Mouse (Mus musculus) adrenal gland, postnatal 14 days (tissue): ENCODE results near the gene Pla2g4b. TPM values are rescaled to one million over a fixed set of nuclear protein-coding genes. Genes with fewer than 3 reads are reported as not detected.
A peak's percentile ranks its signal among the peaks of the same experiment; 100 is the strongest.

Source experiments
- DNase-seq: peaks from one replicate; pipeline ENCODE4 v3.0.0; 2021; ENCODE audit warnings: mixed read lengths
- total RNA-seq: library from RNA; stranded (reverse); gene quantifications from 2 replicates; pipeline ENCODE4 v1.2.3, GENCODE M21; 2021

The Pla2g4b gene
- total RNA-seq, 1 experiment from 2014 or later: 2.9 TPM

GRCm38 (mm10) chr2:120015882-120016281, 17.3 kb upstream of the Pla2g4b start:
- DNase-seq: no peak

- no peak for DNase-seq
These were observed 15.6 kb upstream of the Pla2g4b start for GRCm38 (mm10) chr2:120017599-120017998.

- DNase-seq: peak; percentile 92
These were observed 8.9 kb upstream of the Pla2g4b start for GRCm38 (mm10) chr2:120024337-120024736.

GRCm38 (mm10) chr2:120026984-120027949, 6.0 kb upstream of the Pla2g4b start, which contains the start of the genes Jmjd7 and Gm28042:
Gene Jmjd7, plus strand, starts transcription at chr2:120027483.
Gene Gm28042, plus strand, starts transcription at chr2:120027493.
- peak; percentile 98 for DNase-seq

GRCm38 (mm10) chr2:120027950-120028331, 5.3 kb upstream of the Pla2g4b start:
- DNase-seq: no peak

DNA sequence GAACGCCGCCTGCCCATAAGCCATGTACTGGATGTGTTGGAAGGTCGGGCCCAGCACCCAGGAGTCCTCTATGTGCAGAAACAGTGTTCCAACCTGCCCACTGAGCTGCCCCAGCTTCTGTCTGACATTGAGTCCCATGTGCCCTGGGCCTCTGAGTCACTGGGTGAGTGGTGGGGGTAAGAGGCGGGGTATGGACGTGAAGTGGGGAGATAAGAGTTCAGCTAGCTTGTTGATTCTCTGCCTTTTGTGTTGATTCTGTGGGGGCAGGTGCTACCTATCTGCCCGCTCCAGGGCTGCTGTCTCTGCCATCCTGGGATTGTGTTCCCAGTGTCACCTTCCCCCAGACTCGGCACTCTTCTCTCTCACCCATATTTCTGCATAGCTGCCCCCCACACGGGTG, 2.8 kb upstream of the Pla2g4b start:
- no peak for DNase-seq

GRCm38 (mm10) chr2:120033726-120034125, 509 bp downstream of the Pla2g4b start:
- no peak for DNase-seq

- no peak for DNase-seq
These were observed 4.5 kb downstream of the Pla2g4b start for GRCm38 (mm10) chr2:120037744-120038143.

DNA sequence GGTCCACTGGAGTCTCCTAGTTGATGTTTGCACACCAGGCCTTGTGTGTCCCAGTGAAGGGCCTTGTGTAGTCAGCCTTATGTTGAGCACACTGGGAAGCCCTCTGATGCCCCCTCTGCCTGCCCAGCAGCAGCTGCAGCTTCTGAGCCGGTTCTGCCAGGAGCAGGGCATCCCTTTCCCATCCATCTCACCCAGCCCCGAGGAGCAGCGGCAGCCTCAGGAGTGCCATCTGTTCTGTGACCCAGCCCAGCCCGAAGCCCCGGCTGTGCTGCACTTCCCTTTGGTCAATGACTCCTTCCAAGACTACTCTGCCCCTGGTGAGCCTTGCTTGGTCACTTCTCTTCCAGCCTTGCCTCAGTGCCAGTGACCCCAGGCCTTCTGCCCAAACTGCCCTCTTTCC, 7.8 kb downstream of the Pla2g4b start:
- DNase-seq: no peak

GRCm38 (mm10) chr2:120044101-120044603, 10.9 kb downstream of the Pla2g4b start:
- peak; percentile 19 for DNase-seq

DNA sequence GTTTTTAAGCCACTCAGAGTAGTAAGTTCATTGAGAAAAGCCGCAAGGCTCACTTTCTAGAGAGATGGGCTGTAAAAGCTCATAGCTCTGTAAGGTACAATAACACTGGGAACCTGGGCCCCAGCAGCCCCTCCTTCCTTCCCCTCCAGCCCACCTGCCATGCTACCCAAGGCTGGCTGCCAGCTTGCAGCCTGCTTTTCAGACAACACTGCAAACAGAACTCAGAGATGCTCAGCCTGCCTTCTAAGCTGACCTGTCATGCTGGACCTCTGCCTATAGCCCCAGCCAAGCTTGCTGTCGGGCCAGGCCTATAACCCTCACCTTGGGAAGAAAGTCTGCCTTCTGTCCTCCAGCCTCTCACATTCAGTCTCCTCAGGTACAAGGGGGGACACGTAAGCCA, 11.5 kb downstream of the Pla2g4b start:
- DNase-seq: no peak

DNA sequence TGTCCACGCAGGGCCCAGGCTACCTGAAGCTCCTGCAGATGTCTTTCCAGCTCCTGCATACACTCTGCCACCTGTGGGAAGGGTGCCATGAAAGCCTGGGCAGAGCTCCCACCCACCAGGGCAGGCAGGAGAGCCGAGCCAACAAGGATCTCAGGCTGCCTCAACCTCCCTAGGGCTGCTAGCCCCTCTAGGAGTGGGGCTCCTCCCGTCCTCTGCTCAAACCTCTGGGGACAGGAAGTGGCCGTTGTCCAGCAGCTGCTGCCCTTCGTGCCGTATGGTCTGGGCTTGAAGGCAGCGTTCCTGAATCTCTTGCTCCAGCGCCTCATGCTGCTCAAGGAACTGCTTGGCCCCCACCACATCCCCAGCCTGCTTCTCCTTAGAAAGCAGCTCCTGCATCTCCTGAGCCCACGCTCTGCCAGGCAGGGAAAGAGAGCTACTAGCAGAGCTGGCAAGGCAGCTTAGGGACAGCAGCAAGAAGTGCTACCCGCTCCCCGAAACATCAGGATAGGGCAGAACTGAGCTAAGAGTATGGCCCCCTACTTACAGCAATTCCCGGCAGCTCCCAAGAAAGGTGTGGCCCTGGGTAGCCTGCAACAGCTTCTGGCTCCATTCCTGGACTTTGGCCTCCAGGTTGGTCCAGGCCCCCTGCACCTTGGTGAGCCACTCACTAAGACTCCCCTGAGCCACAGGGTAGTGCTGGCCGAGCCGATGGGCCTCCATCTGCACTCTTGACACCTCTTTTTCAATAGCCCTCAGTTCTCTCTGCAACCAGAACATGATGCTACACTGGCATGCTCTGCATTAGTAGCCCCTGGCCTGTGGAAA, 13.5 kb downstream of the Pla2g4b start:
- DNase-seq: no peak

DNA sequence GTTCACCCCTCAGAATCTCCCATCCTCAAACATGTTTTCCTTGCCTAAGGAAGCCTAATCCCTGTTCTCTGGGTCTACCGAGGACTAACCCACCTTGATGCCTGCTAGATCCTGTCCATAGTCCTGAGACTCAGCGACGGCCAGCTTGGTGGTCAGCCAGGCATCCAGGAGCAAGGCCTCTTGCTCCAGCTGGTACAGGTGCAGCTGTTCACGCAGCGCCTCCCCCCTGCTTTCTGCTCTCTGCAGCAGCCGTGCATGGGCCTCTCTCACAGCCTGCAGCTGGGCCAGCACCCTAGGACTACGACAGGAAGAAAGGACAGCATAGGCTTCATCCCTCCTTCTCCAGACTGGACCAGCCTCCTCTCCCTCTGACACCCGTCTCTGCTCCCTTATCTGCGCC, 15.0 kb downstream of the Pla2g4b start:
- no peak for DNase-seq

DNA sequence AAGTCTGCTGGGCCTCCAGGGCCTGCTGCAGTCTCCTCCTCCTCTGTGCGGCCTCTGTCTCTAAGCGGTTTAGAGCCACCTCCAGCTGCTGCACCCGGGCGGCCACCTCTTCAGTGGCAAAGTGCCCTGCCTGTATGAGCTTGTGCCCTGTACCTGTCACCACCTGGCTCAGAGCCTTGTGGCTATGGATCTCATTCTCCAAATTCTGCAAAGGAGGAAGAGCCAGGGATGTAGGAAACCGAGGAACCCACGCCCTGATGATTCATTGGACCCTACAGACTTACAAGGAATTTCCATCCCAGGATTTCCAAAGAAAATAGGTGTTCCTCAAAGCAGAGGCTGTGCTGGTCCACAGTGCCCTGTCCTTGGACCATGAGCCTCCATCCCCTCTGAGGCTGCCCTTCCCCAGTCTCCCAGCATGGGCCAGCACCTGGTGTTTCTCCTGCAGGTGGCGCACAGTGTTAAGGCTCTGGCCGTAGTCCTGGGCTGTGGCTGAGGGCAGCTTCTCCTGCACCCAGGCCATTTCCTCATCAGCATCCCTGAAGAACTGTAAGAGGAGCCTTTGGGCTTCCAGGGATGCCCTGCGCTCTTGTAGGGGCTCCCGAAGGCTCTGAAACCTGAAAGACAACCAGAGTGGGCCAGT, 16.5 kb downstream of the Pla2g4b start:
- peak; percentile 71 for DNase-seq

DNA sequence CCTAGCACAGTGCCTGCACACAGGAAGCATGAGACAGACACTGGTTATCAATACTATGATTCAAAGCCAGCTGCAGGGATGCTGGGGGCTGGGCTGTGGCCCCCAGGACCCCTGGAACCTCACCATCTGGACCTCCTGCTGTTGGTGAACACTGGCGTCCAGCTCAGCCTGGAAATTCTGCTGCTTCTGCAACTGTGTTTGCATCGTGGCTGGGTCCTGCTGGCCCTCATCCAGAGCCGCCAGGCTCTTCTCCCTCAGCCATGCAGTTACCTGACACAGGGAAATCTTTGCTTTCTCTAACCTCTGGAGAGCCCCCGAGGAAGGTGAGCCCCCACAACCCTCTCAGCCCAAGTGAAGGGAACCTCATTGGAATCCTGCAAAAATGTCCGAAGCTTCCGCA, 18.2 kb downstream of the Pla2g4b start:
- no peak for DNase-seq

DNA sequence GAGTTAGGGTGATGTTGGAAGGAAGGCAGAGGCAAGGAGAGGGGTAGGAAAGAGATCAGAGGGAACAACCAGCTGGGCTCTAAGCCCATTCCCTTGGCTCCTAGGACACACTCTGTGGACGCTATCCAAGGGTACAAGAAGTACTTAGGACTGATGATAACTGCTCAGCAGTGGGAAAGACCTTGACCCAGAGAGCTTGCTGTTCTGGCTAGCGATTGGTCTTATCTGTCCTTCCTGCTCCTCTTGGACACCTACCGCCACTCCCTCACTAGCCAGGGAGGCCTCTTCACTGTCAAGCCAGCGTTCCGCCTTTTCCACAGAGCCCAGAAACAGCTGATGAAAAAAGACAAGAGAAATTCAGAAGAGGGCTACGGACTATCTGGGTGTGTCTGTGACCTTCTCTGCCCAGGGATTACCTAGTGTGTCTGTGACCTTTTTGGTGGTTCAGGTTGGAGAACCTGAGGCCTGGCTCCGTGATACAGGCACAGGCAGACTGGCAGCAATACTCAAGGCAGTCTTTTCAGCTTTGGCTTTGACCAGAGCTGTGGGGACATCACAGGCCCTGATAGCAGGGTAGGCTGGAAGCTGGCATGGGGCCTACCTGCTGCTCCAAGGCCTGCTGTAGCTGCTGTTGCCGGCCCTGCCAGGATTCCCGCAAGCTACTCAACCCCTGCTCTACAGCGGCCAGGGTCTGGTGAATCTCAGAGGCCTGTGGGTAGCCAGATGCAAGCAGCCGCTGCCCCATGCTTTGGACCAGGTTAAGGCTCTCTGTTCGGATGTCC, 21.7 kb downstream of the Pla2g4b start:
- DNase-seq: peak; percentile 75

- no peak for DNase-seq
These were observed 22.7 kb downstream of the Pla2g4b start for GRCm38 (mm10) chr2:120055923-120056322.

DNA sequence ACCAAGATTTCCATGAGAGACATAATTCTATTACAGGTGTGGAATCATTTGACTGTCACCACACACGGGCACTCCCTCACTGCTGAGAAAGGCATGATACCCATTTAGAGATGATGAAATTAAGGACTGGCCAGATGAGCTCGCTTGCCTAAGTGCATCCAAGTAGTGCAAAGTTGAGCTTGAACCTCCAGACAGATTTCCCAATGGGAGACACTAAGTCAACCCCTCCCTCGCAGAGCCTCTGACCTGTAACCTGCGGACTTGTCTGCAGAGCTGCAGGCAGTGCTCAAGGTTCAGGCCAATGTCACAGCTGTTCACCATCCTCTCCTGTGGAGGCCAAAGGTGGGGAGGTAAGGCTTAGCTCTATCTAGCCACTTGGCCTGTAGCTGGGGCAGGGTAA, 25.6 kb downstream of the Pla2g4b start:
- peak; percentile 40 for DNase-seq

DNA sequence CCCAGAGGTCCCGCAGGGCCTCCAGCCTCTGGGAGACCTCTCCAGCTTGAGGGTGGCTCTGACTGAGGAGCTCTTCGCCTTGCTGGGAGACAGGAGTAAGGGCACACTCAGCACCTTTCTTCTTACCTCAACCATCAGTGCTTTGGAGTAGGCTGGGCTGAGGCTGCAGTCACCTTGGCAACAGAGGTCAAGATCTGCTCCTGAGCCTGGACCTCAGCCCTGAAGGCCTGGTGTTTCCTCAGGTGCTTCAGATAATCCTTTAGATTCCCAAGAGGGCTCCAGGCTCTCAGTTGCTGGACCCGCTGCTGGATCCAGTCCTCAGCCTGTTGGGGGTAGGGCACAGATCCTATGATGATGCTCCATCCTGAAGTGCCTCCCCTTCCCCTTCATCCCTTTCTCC, 26.2 kb downstream of the Pla2g4b start:
- DNase-seq: no peak

- DNase-seq: peak; percentile 62
These were observed 27.0 kb downstream of the Pla2g4b start for GRCm38 (mm10) chr2:120060190-120060589.

- DNase-seq: peak; percentile 69
These were observed 27.4 kb downstream of the Pla2g4b start for GRCm38 (mm10) chr2:120060651-120061050.
